Comparison of ENCODE assay signal across 19 mouse cellular contexts in genomic region chr11:61190776-61191175, GRCm38 (mm10). TPM values are rescaled to one million over a fixed set of nuclear protein-coding genes. Genes with fewer than 3 reads are reported as not detected.
A peak's percentile ranks its signal among the peaks of the same experiment; 100 is the strongest.
DNase-seq lines count a peak whose midpoint lies in the region; ATAC-seq lines count a peak whose summit lies in the region.
"Had no signal": no experiment of that assay in that cellular context is flagged by ENCODE, and none has a peak within 500 bp of the region (broad histone marks: within the 10 kb centered on the region; RNA-seq: fewer than 3 reads in every experiment).

No protein-coding gene starts in this region.

- no peak for ATAC-seq in heart, embryonic 11.5 days (replicated peaks; ENCODE audit: insufficient number of reproducible peaks, low FRiP score, low TSS enrichment)
- 0 out of 2 replicates have a peak, but pooled peaks have one; percentile 45 for ATAC-seq in midbrain, embryonic 16.5 days
- no peak for ATAC-seq in midbrain, embryonic 11.5 days (ENCODE audit: low FRiP score)
- ATAC-seq: forebrain, embryonic 15.5 days; intestine, embryonic 16.5 days; Patski had no signal

- H3K27ac ChIP-seq in heart, embryonic 11.5 days (ENCODE audit: low read depth, low read length) = no peak overlapping the region
- peak overlapping the region; percentile 31; the same call in 1 of the 2 replicates for H3K27ac ChIP-seq in midbrain, embryonic 16.5 days (ENCODE audit: low read length)
- no peak overlapping the region for H3K27ac ChIP-seq in midbrain, embryonic 11.5 days (ENCODE audit: low read depth, low read length)
- H3K27ac ChIP-seq: embryonic facial prominence, embryonic 13.5 days; forebrain, embryonic 15.5 days; heart, embryonic 13.5 days; hindbrain, embryonic 13.5 days had no signal

- H3K9ac ChIP-seq in heart, embryonic 11.5 days (ENCODE audit: low read depth, low read length) = no peak overlapping the region
- no peak overlapping the region for H3K9ac ChIP-seq in midbrain, embryonic 16.5 days (ENCODE audit: low read depth, low read length)
- H3K9ac ChIP-seq in midbrain, embryonic 11.5 days (ENCODE audit: low read length) = no peak overlapping the region
- H3K9ac ChIP-seq: embryonic facial prominence, embryonic 13.5 days; forebrain, embryonic 15.5 days; heart, embryonic 13.5 days; hindbrain, embryonic 13.5 days had no signal

- peaks cover 3% of the 10 kb centered on the region; the same call in 1 of the 2 replicates for H3K27me3 ChIP-seq in heart, embryonic 11.5 days (ENCODE audit: control insufficient read depth, insufficient read depth, low read length)
- H3K27me3 ChIP-seq in midbrain, embryonic 16.5 days (ENCODE audit: control insufficient read depth, insufficient read depth, low read depth, low read length) = no peaks in the 10 kb centered on the region
- no peaks in the 10 kb centered on the region for H3K27me3 ChIP-seq in midbrain, embryonic 11.5 days (ENCODE audit: control insufficient read depth, insufficient read depth, low read length)
- H3K27me3 ChIP-seq: forebrain, embryonic 15.5 days had no signal

- DNase-seq in heart, adult 11 months = peak; percentile 68
- no peak for DNase-seq in midbrain, embryonic 11.5 days (ENCODE audit: low spot score, missing footprints)
- peak; percentile 36 for DNase-seq in brain, adult 2 months (ENCODE audit: low read depth, low spot score)
- no peak for DNase-seq in adrenal gland, postnatal 4 days (ENCODE audit: low spot score in 2 of 2)
- DNase-seq: adrenal gland, adult 2 months; adrenal gland, postnatal 25 days; cerebellum, adult 18-20 months; cerebellum, adult 9-11 months; cerebellum, postnatal 36 days; gastrocnemius, postnatal 14 days; heart, postnatal 36 days had no signal

- H3K4me3 ChIP-seq in heart, embryonic 11.5 days (ENCODE audit: low read depth, low read length) = no peak overlapping the region
- no peak overlapping the region for H3K4me3 ChIP-seq in midbrain, embryonic 16.5 days (ENCODE audit: low read depth, low read length)
- H3K4me3 ChIP-seq in midbrain, embryonic 11.5 days (ENCODE audit: low read depth, low read length) = no peak overlapping the region
- H3K4me3 ChIP-seq: embryonic facial prominence, embryonic 13.5 days; forebrain, embryonic 15.5 days; heart, embryonic 13.5 days; hindbrain, embryonic 13.5 days had no signal

- H3K4me1 ChIP-seq in heart, embryonic 11.5 days (ENCODE audit: control insufficient read depth, insufficient read depth, low read length) = no peaks in the 10 kb centered on the region
- H3K4me1 ChIP-seq in midbrain, embryonic 16.5 days (ENCODE audit: control insufficient read depth, insufficient read depth, low read length) = no peaks in the 10 kb centered on the region
- H3K4me1 ChIP-seq in midbrain, embryonic 11.5 days (ENCODE audit: control insufficient read depth, insufficient read depth, low read length) = no peaks in the 10 kb centered on the region
- H3K4me1 ChIP-seq: embryonic facial prominence, embryonic 13.5 days; forebrain, embryonic 15.5 days; heart, embryonic 13.5 days; hindbrain, embryonic 13.5 days had no signal

- WGBS in heart, embryonic 11.5 days (ENCODE audit: insufficient replicate concordance) = 88% methylated on average over 2 of the region's 2 CpGs
- 35% methylated on average over 2 of the region's 2 CpGs for WGBS in midbrain, embryonic 16.5 days
- WGBS in midbrain, embryonic 11.5 days = 56% methylated on average over 2 of the region's 2 CpGs

- no peaks in the 10 kb centered on the region for H3K36me3 ChIP-seq in heart, embryonic 11.5 days (ENCODE audit: control insufficient read depth, insufficient read depth, low read length)
- H3K36me3 ChIP-seq in midbrain, embryonic 16.5 days (ENCODE audit: control insufficient read depth, insufficient read depth, low read length) = no peaks in the 10 kb centered on the region
- no peaks in the 10 kb centered on the region for H3K36me3 ChIP-seq in midbrain, embryonic 11.5 days (ENCODE audit: control insufficient read depth, insufficient read depth, low read length)
- H3K36me3 ChIP-seq: embryonic facial prominence, embryonic 13.5 days; forebrain, embryonic 15.5 days; heart, embryonic 13.5 days; hindbrain, embryonic 13.5 days had no signal

- H3K4me2 ChIP-seq in heart, embryonic 11.5 days = no peak overlapping the region
- H3K4me2 ChIP-seq in midbrain, embryonic 16.5 days (ENCODE audit: low read length) = no peak overlapping the region
- no peak overlapping the region for H3K4me2 ChIP-seq in midbrain, embryonic 11.5 days
- H3K4me2 ChIP-seq: embryonic facial prominence, embryonic 13.5 days; forebrain, embryonic 15.5 days; heart, embryonic 13.5 days; hindbrain, embryonic 13.5 days had no signal

- H3K9me3 ChIP-seq in heart, embryonic 11.5 days (replicated peaks; ENCODE audit: control insufficient read depth, low read length) = no peaks in the 10 kb centered on the region
- no peaks in the 10 kb centered on the region for H3K9me3 ChIP-seq in midbrain, embryonic 16.5 days (replicated peaks; ENCODE audit: control insufficient read depth, low read length, poor library complexity, severe bottlenecking)
- no peaks in the 10 kb centered on the region for H3K9me3 ChIP-seq in midbrain, embryonic 11.5 days (ENCODE audit: control insufficient read depth, low read length)
- H3K9me3 ChIP-seq: embryonic facial prominence, embryonic 13.5 days; forebrain, embryonic 15.5 days; hindbrain, embryonic 13.5 days had no signal

RNA-seq across cellular contexts. Expression of gene Usp22, which starts 15.9 kb away (rescaled TPM):
- polyA plus RNA-seq in heart, embryonic 11.5 days (2014; fragmentation: Nextera tagmentation; extraction: Ambion mirVana) = 95.0 and 111 TPM in 2 replicates
- 439 and 447 TPM in 2 replicates for polyA plus RNA-seq in midbrain, embryonic 16.5 days (2015; fragmentation: Nextera tagmentation; extraction: Ambion mirVana)
- polyA plus RNA-seq in midbrain, embryonic 11.5 days (2014; fragmentation: Nextera tagmentation; extraction: Ambion mirVana) = 284 and 292 TPM in 2 replicates
- total RNA-seq in adrenal gland, postnatal 4 days (2021) = 100 to 1,000 TPM; 107 to 109 TPM

RNA-seq across cellular contexts. Expression of gene Aldh3a1, which starts 16.6 kb away (rescaled TPM):
- polyA plus RNA-seq in heart, embryonic 11.5 days (2014; fragmentation: Nextera tagmentation; extraction: Ambion mirVana) = not detected in 2 replicates
- polyA plus RNA-seq in midbrain, embryonic 16.5 days (2015; fragmentation: Nextera tagmentation; extraction: Ambion mirVana) = 0.12 and 0.18 TPM in 2 replicates
- polyA plus RNA-seq in midbrain, embryonic 11.5 days (2014; fragmentation: Nextera tagmentation; extraction: Ambion mirVana) = not detected in 2 replicates
- total RNA-seq in adrenal gland, postnatal 4 days (2021) = not detected
- polyA plus RNA-seq: hindbrain, embryonic 13.5 days; Patski had no signal

Comparison
In these comparisons a context has a peak if more than half of its experiments do, and no peak if none do; other contexts are left out.
1. DNase-seq: peak in heart, adult 11 months (single experiment) and brain, adult 2 months (single experiment); none in midbrain, embryonic 11.5 days (single experiment) and adrenal gland, postnatal 4 days (0 of 2).